Mouse (Mus musculus): Measurements from ENCODE around the gene Clec2l. TPM values are rescaled to one million over a fixed set of nuclear protein-coding genes. Genes with fewer than 3 reads are reported as not detected.

Gene Clec2l
- polyA plus RNA-seq (2016; fragmentation: Nextera tagmentation; extraction: Ambion mirVana), result 1.1 and 1.7 TPM in 2 replicates

DNA sequence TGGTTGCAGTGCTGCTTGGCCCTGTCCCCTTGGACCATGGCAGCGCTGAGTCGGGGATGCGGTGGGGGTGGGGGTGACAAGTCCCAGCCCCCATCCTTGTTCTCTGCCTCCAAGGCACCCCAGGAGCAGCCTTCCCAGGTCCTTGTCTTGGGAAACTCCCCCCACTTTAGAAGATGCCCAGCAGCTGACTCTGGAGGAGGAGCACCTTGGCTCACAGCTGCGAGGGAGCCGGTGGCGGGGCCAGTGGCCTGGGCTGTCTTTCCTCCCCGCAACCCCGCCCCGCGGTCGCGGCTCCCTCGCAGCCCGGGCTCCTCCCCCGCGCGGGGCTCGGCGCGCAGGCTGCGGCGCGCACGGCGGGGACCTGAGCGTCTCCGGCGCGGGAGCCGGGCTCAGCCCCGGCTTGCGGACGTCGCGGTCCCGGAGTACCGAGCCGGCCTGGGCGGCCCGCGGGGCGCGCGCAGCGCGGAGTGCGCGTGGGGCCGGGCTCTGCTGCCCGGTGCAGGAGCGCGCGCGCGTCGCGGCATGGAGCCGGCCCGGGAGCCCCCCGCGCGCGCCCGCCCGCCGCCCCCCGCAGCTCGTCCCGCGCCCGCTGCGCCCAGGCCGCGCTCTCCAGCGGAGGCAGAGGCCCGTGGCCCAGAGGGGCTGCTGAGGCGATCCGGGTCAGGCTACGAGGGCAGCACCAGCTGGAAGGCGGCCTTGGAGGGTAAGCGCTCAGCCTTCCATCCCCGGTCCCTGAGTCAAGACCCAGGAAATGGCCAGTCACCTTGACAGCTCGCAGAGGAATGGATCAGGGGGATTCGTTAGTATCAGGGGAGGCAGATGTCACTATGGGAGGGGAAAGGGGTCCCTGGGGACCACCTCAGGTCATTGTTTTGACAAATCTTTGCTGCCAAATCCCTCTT lies at the start of gene Clec2l:
Clec2l (plus strand) TSS at position 356 of the 902 bp plus-strand sequence.
- Histone ChIP-seq H3K9me3 (no peaks in the 10 kb centered on the region), H3K4me3 (peak within 1 kb of the TSS; percentile 66), H3K27ac (peak within 1 kb of the TSS; percentile 80), H3K27me3 (ENCODE audit: insufficient read depth, poor library complexity, severe bottlenecking) (peaks cover 85% of the 10 kb centered on the region), H3K4me1 (replicated peaks) (peaks cover 32% of the 10 kb centered on the region), H3K36me3 (no peaks in the 10 kb centered on the region)
- WGBS, result 1% methylated on average over 81 of the region's 84 CpGs
- DNase-seq (ENCODE audit: low spot score), result peak; percentile 54

DNA sequence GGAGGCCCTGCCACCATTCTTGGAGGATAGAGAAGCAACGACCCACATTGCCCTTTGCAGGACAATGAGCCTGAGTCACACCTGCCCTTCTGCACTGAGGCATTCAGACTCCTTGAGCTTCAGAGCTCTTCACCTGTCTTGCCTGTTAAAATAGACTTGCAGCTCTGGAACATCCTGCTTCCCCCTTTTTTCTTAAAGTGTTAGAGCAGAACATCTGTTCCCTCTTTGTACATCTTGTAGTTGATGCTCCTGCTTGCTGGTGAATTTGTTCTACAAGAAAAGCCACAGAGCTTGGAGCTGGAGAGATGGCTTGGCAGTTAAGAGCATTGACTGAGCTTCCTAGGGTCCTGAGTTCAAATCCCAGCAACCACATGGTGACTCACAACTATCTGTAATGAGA lies 40.5 kb upstream of the Clec2l start:
- Histone ChIP-seq H3K4me3 (no peak overlapping the region), H3K36me3 (peaks cover 66% of the 10 kb centered on the region), H3K27me3 (ENCODE audit: insufficient read depth, poor library complexity, severe bottlenecking) (no peaks in the 10 kb centered on the region), H3K4me1 (replicated peaks) (no peaks in the 10 kb centered on the region), H3K27ac (no peak overlapping the region), H3K9me3 (peaks cover 10% of the 10 kb centered on the region; the same call in 1 of the 2 replicates)
- peak; percentile 1 for DNase-seq (ENCODE audit: low spot score)
- 93% methylated on average over 1 of the region's 1 CpGs for WGBS

DNA sequence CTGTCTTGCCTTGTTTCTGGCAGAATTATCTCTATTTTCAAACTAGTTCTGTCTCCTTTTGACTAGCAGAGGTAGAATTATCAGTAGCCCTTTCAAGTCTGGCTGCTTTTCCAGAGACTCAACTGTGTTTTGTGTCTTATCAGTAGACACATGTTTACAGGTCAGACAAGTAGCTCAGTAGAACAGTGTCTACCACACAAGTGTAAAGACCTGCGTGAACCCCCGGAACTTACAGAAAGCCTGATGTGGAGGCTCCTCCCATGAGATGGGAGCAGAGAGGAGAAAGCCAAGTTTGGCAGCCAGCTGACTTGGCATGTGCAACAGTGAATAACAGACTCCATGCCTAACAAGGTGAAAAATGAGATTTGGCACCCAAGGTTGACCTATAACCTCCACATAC lies 39.4 kb upstream of the Clec2l start:
- H3K27me3 ChIP-seq (ENCODE audit: insufficient read depth, poor library complexity, severe bottlenecking), result no peaks in the 10 kb centered on the region
- no peak overlapping the region for H3K4me3 ChIP-seq
- H3K36me3 ChIP-seq, result peaks cover 62% of the 10 kb centered on the region
- H3K27ac ChIP-seq, result no peak overlapping the region
- DNase-seq (ENCODE audit: low spot score), result peak; percentile 2
- 0 out of 2 replicates have a peak, but pooled peaks cover 3% of the 10 kb centered on the region for H3K9me3 ChIP-seq
- 98% methylated on average over 2 of the region's 2 CpGs for WGBS
- no peaks in the 10 kb centered on the region for H3K4me1 ChIP-seq (replicated peaks)

DNA sequence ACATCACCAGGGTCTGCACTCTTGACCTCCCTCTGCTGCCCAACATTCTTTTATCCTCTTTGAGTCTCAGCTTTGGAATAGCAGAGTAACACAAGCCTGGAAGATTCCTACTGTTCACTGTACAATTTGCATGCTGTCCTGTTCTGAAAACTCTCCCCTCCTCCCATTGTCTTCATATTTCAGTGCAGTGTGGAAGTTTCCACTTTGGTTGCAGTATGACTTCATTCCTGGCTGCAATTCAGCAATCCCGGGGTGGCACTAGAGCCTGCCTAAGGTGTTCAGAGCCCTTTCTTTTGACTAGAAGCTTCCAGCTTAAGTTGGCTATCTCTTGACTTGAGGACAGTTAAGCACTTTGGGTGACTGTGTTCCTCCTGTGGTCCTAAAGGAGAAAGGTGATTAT lies 38.4 kb upstream of the Clec2l start:
- Histone ChIP-seq H3K4me3 (no peak overlapping the region), H3K4me1 (replicated peaks) (no peaks in the 10 kb centered on the region), H3K27ac (no peak overlapping the region), H3K36me3 (peaks cover 53% of the 10 kb centered on the region), H3K9me3 (no peaks in the 10 kb centered on the region), H3K27me3 (ENCODE audit: insufficient read depth, poor library complexity, severe bottlenecking) (no peaks in the 10 kb centered on the region)
- 93% methylated on average over 1 of the region's 1 CpGs for WGBS
- DNase-seq (ENCODE audit: low spot score), result no peak

DNA sequence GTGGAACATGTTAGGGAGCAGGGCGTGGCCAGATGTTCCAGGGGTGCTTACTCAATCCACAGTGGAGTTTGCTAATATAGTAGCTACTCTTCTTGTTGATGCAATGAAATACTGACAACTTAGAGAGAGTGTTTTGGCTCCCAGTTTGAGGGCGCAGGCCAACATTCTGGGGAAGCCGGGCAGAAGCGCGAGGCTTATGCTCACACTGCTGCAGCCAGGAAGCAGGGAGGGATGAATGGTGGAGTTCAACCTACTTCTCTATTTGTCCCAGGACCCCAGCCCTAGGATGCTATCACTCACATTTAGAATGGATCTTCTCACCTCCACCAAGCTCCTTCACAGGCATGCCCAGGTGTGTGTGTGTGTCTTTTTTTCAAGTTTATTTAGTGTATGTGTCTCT lies 36.8 kb upstream of the Clec2l start:
- Histone ChIP-seq H3K9me3 (no peaks in the 10 kb centered on the region), H3K27me3 (ENCODE audit: insufficient read depth, poor library complexity, severe bottlenecking) (no peaks in the 10 kb centered on the region), H3K4me1 (replicated peaks) (no peaks in the 10 kb centered on the region), H3K27ac (no peak overlapping the region), H3K36me3 (peaks cover 38% of the 10 kb centered on the region), H3K4me3 (no peak overlapping the region)
- WGBS, result 95% methylated on average over 5 of the region's 5 CpGs
- no peak for DNase-seq (ENCODE audit: low spot score)

DNA sequence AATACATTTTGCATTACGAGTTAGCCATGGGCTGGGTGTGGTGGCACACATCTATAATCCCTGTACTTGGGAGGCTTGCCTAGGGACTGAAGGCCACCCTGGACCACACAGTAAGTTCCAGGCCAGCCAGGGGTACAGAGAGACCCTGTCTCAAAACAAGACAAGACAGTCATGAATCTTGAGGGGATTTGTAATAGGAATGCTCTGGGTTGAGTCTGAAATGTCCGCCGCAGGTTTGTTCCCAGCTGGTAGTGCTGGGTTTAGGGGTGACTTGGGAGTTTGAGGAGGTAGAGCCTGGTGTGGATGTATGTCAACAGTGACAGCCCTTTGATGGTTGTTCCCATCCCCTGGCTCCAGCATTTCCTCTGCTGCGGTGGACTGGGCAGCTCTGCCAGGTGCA lies 35.8 kb upstream of the Clec2l start:
- H3K4me3 ChIP-seq, result no peak overlapping the region
- WGBS, result 97% methylated on average over 4 of the region's 4 CpGs
- no peaks in the 10 kb centered on the region for H3K9me3 ChIP-seq
- H3K36me3 ChIP-seq, result peaks cover 36% of the 10 kb centered on the region
- no peak overlapping the region for H3K27ac ChIP-seq
- no peaks in the 10 kb centered on the region for H3K4me1 ChIP-seq (replicated peaks)
- no peak for DNase-seq (ENCODE audit: low spot score)
- H3K27me3 ChIP-seq (ENCODE audit: insufficient read depth, poor library complexity, severe bottlenecking), result no peaks in the 10 kb centered on the region

DNA sequence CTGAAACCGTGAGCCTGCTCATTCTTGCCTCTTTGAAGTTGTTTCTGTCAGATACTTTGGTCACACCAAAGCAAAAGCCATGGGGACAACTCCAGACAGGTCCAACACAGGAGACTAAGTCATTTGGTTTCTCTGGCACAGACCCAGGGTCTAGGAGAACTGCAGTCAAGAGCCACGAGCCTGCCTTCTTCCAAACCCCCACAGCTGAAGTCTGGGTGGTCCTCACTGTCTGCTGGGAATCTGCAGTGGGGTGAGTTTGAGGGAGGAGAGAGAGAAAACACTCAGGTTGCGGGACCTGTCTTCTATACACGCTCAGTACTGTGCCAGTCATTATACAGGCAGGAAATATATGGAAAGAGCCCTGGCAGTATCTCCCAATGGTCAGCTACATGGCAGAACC lies 35.4 kb upstream of the Clec2l start:
- H3K27ac ChIP-seq, result no peak overlapping the region
- no peaks in the 10 kb centered on the region for H3K4me1 ChIP-seq (replicated peaks)
- peaks cover 33% of the 10 kb centered on the region for H3K36me3 ChIP-seq
- H3K9me3 ChIP-seq, result no peaks in the 10 kb centered on the region
- peaks cover 4% of the 10 kb centered on the region for H3K27me3 ChIP-seq (ENCODE audit: insufficient read depth, poor library complexity, severe bottlenecking)
- 84% methylated on average over 4 of the region's 4 CpGs for WGBS
- H3K4me3 ChIP-seq, result no peak overlapping the region
- peak; percentile 1 for DNase-seq (ENCODE audit: low spot score)

DNA sequence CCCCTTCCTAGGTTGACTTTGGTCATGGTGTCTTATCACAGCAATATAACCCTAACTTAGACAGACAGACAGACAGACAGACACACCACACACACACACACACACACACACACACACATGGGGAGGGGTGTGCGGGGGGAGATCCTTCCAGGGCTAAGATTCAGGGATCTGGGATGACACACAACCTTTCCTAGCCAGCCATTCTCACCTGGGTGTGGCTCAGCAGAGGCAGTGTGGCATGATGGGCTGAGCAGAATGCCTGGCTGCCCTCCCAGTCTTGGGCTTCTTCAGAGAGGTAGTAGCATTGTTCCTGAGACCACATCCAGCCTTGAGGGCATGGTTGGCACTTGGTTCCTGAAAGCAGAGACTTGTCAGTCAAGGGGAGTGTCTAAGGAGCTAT lies 33.3 kb upstream of the Clec2l start:
- 87% methylated on average over 1 of the region's 1 CpGs for WGBS
- H3K4me3 ChIP-seq, result no peak overlapping the region
- DNase-seq (ENCODE audit: low spot score), result no peak
- peaks cover 21% of the 10 kb centered on the region for H3K36me3 ChIP-seq
- H3K4me1 ChIP-seq (replicated peaks), result no peaks in the 10 kb centered on the region
- no peaks in the 10 kb centered on the region for H3K9me3 ChIP-seq
- H3K27me3 ChIP-seq (ENCODE audit: insufficient read depth, poor library complexity, severe bottlenecking), result peaks cover 24% of the 10 kb centered on the region
- H3K27ac ChIP-seq, result no peak overlapping the region

DNA sequence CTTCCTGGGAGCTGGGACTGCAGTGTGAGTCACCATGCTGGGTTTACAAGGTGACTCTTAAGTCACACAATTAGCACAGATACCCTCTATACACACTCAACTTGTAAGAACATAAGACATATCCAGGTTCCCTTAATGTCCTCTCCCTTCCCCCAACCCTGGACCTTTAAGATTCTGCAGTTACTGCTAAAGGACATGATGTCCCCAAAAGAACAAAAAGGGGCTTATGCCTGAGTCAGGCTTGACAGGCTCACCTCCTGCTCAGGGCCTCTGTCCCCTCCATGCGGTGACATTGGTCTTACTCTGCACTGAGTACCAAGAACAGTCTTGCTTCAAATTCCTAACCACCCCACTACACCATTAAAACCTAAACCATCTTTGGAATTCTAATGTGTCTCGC lies 30.0 kb upstream of the Clec2l start:
- Histone ChIP-seq H3K36me3 (0 out of 2 replicates have a peak, but pooled peaks cover 4% of the 10 kb centered on the region), H3K27me3 (ENCODE audit: insufficient read depth, poor library complexity, severe bottlenecking) (peaks cover 56% of the 10 kb centered on the region), H3K4me1 (replicated peaks) (peaks cover 19% of the 10 kb centered on the region), H3K27ac (no peak overlapping the region), H3K9me3 (no peaks in the 10 kb centered on the region), H3K4me3 (no peak overlapping the region)
- no peak for DNase-seq (ENCODE audit: low spot score)
- 84% methylated on average over 2 of the region's 2 CpGs for WGBS

DNA sequence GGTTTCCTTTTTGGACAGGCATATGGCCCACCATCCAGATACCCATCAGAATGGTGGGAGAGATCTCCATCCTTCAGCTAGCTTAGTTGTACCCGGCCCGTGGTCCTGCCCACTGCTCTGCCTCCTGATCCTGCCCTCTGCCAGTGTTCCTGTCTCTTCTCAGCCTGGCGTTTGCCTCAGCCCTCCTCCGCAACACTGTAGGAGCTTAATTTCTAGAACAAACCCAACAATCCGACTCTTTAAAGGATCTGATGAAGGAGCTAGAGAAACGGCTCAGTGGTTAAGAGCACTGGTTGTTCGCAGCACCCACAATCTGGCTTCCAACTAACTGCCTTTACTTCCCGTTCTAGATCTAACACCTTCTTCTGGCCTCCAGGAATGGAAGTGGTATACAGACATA lies 28.4 kb upstream of the Clec2l start:
- 82% methylated on average over 8 of the region's 8 CpGs for WGBS
- no peaks in the 10 kb centered on the region for H3K9me3 ChIP-seq
- no peak overlapping the region for H3K27ac ChIP-seq
- no peak for DNase-seq (ENCODE audit: low spot score)
- no peaks in the 10 kb centered on the region for H3K36me3 ChIP-seq
- peaks cover 72% of the 10 kb centered on the region for H3K27me3 ChIP-seq (ENCODE audit: insufficient read depth, poor library complexity, severe bottlenecking)
- H3K4me1 ChIP-seq (replicated peaks), result peaks cover 19% of the 10 kb centered on the region
- no peak overlapping the region for H3K4me3 ChIP-seq

DNA sequence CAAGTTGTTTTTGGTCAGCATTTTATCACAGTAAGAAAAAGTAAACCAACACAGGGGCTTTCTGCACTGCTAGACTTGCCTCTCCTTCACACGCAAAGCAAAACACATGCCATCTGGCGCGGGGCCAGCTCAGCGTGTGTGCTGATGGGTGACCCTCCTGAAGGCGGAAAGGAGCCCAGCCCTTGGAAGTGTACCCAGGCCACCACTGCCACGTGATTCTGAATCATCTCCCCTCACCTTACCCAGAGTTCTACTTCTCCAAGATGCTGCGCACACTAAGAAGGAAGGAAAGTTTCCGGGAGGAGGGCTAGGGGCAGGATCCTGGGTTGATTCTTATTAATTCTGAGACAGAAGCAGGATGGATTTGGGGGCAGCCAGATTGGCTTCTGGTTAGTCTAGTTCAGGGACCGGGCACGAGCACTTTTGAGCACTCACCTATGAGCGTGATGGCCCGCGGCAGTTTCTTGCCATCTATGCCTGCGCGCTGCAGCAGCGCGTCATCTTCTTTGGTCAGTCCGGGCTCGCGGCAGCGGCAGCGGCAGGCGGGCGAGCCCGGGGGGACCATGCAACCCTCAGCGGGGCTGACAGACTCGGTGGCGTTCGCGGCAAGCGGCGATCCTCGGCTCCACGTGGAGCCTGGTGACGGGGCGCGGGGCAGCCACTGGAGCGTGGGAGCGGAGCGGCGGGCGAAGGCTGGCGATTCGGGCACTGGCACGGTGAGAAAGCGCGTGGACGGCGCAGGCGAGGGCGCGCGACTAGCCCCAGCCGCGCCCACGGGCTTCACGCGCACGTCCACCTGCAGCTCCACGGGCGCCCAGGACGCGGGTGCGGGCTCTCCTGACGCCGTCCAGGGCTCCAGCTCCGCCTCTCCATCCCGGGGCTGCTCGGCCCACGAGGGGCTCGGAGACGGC lies 26.7 kb upstream of the Clec2l start:
- peak overlapping the region; percentile 62; the same call in 1 of the 2 replicates for H3K27ac ChIP-seq
- peaks cover 89% of the 10 kb centered on the region for H3K27me3 ChIP-seq (ENCODE audit: insufficient read depth, poor library complexity, severe bottlenecking)
- DNase-seq (ENCODE audit: low spot score), result peak; percentile 44
- peaks cover 19% of the 10 kb centered on the region for H3K4me1 ChIP-seq (replicated peaks)
- no peaks in the 10 kb centered on the region for H3K36me3 ChIP-seq
- WGBS, result 3% methylated on average over 67 of the region's 72 CpGs
- H3K9me3 ChIP-seq, result no peaks in the 10 kb centered on the region
- peak overlapping the region; percentile 70 for H3K4me3 ChIP-seq

DNA sequence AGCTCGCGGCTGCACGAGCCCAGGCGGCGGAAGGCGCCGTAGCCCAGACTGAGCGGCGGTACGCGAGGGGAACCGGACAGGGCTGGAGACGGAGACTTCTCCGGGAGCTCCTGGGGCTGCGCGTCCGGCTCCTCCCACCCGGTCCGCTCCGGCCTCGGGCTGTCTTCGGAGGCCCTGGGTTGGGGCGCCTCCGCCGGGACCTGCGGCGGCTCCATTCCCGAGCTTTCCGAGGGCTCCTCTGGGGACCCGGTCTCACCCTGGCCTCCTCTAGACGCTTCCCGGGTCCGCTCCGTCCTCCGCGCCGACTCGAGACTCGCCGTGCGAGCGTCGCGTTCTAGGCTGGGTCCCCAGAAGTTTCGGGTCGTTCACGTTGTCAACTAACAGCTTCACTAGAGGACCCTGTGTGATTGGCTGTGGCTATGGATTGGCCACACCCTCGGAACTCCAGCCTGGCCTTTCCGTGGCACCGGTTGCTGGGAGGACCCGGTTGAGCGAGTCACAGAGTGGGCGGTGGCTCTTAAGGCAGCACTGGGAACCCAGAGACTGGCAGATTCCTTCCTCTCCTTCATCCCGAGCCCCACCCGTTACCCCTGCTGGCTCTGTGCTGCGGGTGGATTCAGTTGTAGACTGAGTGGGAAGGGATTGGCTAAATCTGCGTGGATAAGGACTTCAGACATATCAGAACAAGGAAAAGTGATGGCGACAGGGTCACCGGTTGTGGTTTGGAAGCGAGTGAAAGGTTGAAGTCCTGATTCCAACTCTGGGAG lies 25.8 kb upstream of the Clec2l start, which contains the start of gene Klrg2:
Klrg2 (minus strand) TSS at position 391 of the 767 bp plus-strand sequence.
- H3K27ac ChIP-seq, result peak within 1 kb of the TSS; percentile 62; the same call in 1 of the 2 replicates
- peaks cover 97% of the 10 kb centered on the region for H3K27me3 ChIP-seq (ENCODE audit: insufficient read depth, poor library complexity, severe bottlenecking)
- WGBS, result 2% methylated on average over 60 of the region's 60 CpGs

More for the DNA sequence above, 25.8 kb upstream of the Clec2l start, which contains the start of gene Klrg2:
- H3K9me3 ChIP-seq, result no peaks in the 10 kb centered on the region
- H3K4me1 ChIP-seq (replicated peaks), result peaks cover 19% of the 10 kb centered on the region
- no peaks in the 10 kb centered on the region for H3K36me3 ChIP-seq
- peak; percentile 66 for DNase-seq (ENCODE audit: low spot score)
- H3K4me3 ChIP-seq, result peak within 1 kb of the TSS; percentile 70
